Mouse (Mus musculus): ENCODE results near the gene Kmt5c. TPM values are rescaled to one million over a fixed set of nuclear protein-coding genes. Genes with fewer than 3 reads are reported as not detected.

Kmt5c gene
- 33.5 TPM for polyA plus RNA-seq (2017; shearing (Covaris generic))

GRCm38 (mm10) chr7:4739544-4740275 is at the start of gene Kmt5c:
Gene Kmt5c, plus strand, starts transcription at chr7:4740115.

GRCm38 (mm10) chr7:4690387-4690786 is 49.5 kb upstream of the Kmt5c start, which contains the start of gene Brsk1:
Gene Brsk1, plus strand, starts transcription at chr7:4690604.

GRCm38 (mm10) chr7:4725169-4725568 is 14.7 kb upstream of the Kmt5c start, which contains the start of gene Tmem150b:
Gene Tmem150b, minus strand, starts transcription at chr7:4725249.

GRCm38 (mm10) chr7:4752821-4753570 is 13.1 kb downstream of the Kmt5c start, which contains the start of gene Cox6b2:
Gene Cox6b2, minus strand, starts transcription at chr7:4753094.

GRCm38 (mm10) chr7:4771202-4771601 is 31.3 kb downstream of the Kmt5c start, which contains the start of gene Fam71e2:
Gene Fam71e2, minus strand, starts transcription at chr7:4771302.

GRCm38 (mm10) chr7:4782759-4783158 is 42.8 kb downstream of the Kmt5c start, which contains the start of the genes Il11 and Tmem190:
Gene Il11, minus strand, starts transcription at chr7:4782859.
Gene Tmem190, plus strand, starts transcription at chr7:4782937.

GRCm38 (mm10) chr7:4789436-4789935 is 49.6 kb downstream of the Kmt5c start, which contains the start of gene Tmem238:
Gene Tmem238, minus strand, starts transcription at chr7:4789656.

GRCm38 (mm10) chr7:4792278-4793212 is 52.6 kb downstream of the Kmt5c start, which contains the start of gene Rpl28:
Gene Rpl28, plus strand, starts transcription at chr7:4792874.

Other genes starting within 250 kb of the Kmt5c start
- 168 TPM for gene Ppp1r12c, start 238.4 kb upstream of the Kmt5c start, polyA plus RNA-seq (2017; shearing (Covaris generic))
- gene Tnnt1, start 223.7 kb upstream of the Kmt5c start, polyA plus RNA-seq (2017; shearing (Covaris generic)): 5.3 TPM
- 0.47 TPM for gene Tnni3, start 215.9 kb upstream of the Kmt5c start, polyA plus RNA-seq (2017; shearing (Covaris generic))
- gene Dnaaf3, start 207.7 kb upstream of the Kmt5c start, polyA plus RNA-seq (2017; shearing (Covaris generic)): 0.39 TPM
- 0.16 TPM for gene Syt5, start 192.6 kb upstream of the Kmt5c start, polyA plus RNA-seq (2017; shearing (Covaris generic))
- gene Ptprh, start 136.1 kb upstream of the Kmt5c start, polyA plus RNA-seq (2017; shearing (Covaris generic)): not detected
- gene Tmem86b, start 108.7 kb upstream of the Kmt5c start, polyA plus RNA-seq (2017; shearing (Covaris generic)): 11.1 TPM
- gene Ppp6r1, start 81.1 kb upstream of the Kmt5c start, polyA plus RNA-seq (2017; shearing (Covaris generic)): 300 TPM
- gene Hspbp1, start 55.0 kb upstream of the Kmt5c start, polyA plus RNA-seq (2017; shearing (Covaris generic)): 77.3 TPM
- not detected for gene Brsk1, start 49.5 kb upstream of the Kmt5c start, polyA plus RNA-seq (2017; shearing (Covaris generic))
- 0.11 TPM for gene Tmem150b, start 14.9 kb upstream of the Kmt5c start, polyA plus RNA-seq (2017; shearing (Covaris generic))
- gene Cox6b2, start 13.0 kb downstream of the Kmt5c start, polyA plus RNA-seq (2017; shearing (Covaris generic)): 3.4 TPM
- gene Fam71e2, start 31.2 kb downstream of the Kmt5c start, polyA plus RNA-seq (2017; shearing (Covaris generic)): not detected
- gene Il11, start 42.7 kb downstream of the Kmt5c start, polyA plus RNA-seq (2017; shearing (Covaris generic)): not detected
- not detected for gene Tmem190, start 42.8 kb downstream of the Kmt5c start, polyA plus RNA-seq (2017; shearing (Covaris generic))
- 13.4 TPM for gene Tmem238, start 49.5 kb downstream of the Kmt5c start, polyA plus RNA-seq (2017; shearing (Covaris generic))
- gene Rpl28, start 52.8 kb downstream of the Kmt5c start, polyA plus RNA-seq (2017; shearing (Covaris generic)): 323 TPM
- 106 TPM for gene Ube2s, start 72.5 kb downstream of the Kmt5c start, polyA plus RNA-seq (2017; shearing (Covaris generic))
- gene Shisa7, start 104.6 kb downstream of the Kmt5c start, polyA plus RNA-seq (2017; shearing (Covaris generic)): not detected
- 33.3 TPM for gene Isoc2b, start 130.1 kb downstream of the Kmt5c start, polyA plus RNA-seq (2017; shearing (Covaris generic))
- gene Isoc2a, start 137.0 kb downstream of the Kmt5c start, polyA plus RNA-seq (2017; shearing (Covaris generic)): 1.1 TPM
- gene Gm36210, start 166.4 kb downstream of the Kmt5c start, polyA plus RNA-seq (2017; shearing (Covaris generic)): not detected
- gene Zfp628, start 175.1 kb downstream of the Kmt5c start, polyA plus RNA-seq (2017; shearing (Covaris generic)): 2.6 TPM
- gene Nat14, start 181.9 kb downstream of the Kmt5c start, polyA plus RNA-seq (2017; shearing (Covaris generic)): 0.79 TPM
- 0.17 TPM for gene Ssc5d, start 185.7 kb downstream of the Kmt5c start, polyA plus RNA-seq (2017; shearing (Covaris generic))
- 0.25 TPM for gene Sbk2, start 224.3 kb downstream of the Kmt5c start, polyA plus RNA-seq (2017; shearing (Covaris generic))
- not detected for gene Sbk3, start 231.1 kb downstream of the Kmt5c start, polyA plus RNA-seq (2017; shearing (Covaris generic))